Mouse (Mus musculus): Measurements from ENCODE around the gene Dhcr7. TPM values are rescaled to one million over a fixed set of nuclear protein-coding genes. Genes with fewer than 3 reads are reported as not detected.
A peak's percentile ranks its signal among the peaks of the same experiment; 100 is the strongest.

Dhcr7 gene
- polyA plus RNA-seq, 1 experiment from 2014 or later, result 59.2 TPM

DNA sequence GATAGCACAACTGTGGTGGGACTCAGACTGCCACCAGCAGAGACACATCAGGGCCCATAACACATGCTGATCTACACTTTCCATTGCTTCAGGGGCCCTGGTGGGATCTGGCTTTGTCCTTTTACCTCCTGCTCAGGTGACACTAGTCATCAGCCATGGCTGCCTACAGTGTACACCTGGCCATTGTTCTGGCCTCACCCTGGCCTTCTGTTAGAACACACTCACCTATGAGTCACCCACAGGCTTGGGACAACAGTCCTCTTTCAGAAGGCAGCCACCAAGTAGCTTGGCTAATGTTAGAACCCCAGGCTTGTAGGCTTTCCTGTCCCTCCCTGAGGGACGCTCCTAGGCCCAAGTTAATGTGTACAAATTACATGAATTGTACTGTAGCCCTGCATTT lies 22.2 kb upstream of the Dhcr7 start:
- Histone ChIP-seq H3K9me3 (replicated peaks; ENCODE audit: control insufficient read depth, low read length) (no peaks in the 10 kb centered on the region), H3K27me3 (replicated peaks; ENCODE audit: control insufficient read depth, insufficient read depth, low read length) (no peaks in the 10 kb centered on the region), H3K9ac (ENCODE audit: low read length) (no peak overlapping the region), H3K4me1 (ENCODE audit: control insufficient read depth, insufficient read depth, low read length) (no peaks in the 10 kb centered on the region), H3K36me3 (ENCODE audit: control insufficient read depth, insufficient read depth, low read length) (peaks cover 60% of the 10 kb centered on the region), H3K27ac (ENCODE audit: low read depth, low read length) (no peak overlapping the region), H3K4me2 (ENCODE audit: low read length) (no peak overlapping the region), H3K4me3 (ENCODE audit: low read depth, low read length) (no peak overlapping the region)
- ATAC-seq, result no peak
- 88% methylated on average over 1 of the region's 1 CpGs for WGBS
- DNase-seq (ENCODE audit: low spot score), result no peak

DNA sequence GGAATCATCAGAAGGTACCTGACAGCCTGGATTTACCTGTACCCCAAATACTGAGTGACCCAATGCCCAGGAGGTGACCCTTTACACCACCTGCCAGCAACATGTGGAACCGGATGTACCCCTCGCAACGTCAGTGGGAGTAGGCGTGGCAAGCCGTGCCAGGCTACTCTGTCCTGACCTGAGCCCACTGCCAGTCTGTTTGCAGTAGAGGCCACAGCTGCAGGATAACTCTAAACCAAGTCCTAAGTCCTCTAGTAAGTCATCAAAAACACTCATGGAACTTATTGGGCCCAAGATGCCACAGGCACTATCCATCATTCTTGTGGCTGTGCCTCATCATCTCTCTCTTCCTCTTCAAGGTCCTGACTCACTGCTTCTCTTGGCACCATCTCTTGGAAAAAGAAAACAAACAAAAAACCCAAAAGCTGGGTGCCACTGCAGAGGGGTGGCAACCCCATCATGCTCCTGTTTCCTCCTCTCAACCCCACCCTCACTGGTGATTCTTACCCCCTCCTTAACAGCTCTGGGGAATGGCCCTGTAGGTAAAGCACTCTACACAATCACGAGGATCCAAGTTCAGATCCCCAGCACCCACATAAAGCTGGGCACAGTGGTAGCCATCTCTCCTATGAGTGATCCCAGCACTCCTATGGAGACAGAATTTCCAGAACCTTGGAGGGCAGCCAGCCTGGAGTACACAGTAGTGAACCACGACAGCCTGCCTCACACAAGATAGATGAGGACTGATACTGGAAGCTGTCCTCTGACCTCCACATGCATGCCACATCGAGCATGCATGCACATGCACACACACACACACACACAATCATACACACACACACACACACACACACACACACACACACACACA lies 21.5 kb upstream of the Dhcr7 start:
- H3K27me3 ChIP-seq (replicated peaks; ENCODE audit: control insufficient read depth, insufficient read depth, low read length), result no peaks in the 10 kb centered on the region
- H3K4me1 ChIP-seq (ENCODE audit: control insufficient read depth, insufficient read depth, low read length), result no peaks in the 10 kb centered on the region
- no peak overlapping the region for H3K4me2 ChIP-seq (ENCODE audit: low read length)
- no peak for ATAC-seq
- no peak overlapping the region for H3K27ac ChIP-seq (ENCODE audit: low read depth, low read length)
- WGBS, result 91% methylated on average over 8 of the region's 8 CpGs
- DNase-seq (ENCODE audit: low spot score), result no peak
- peaks cover 56% of the 10 kb centered on the region for H3K36me3 ChIP-seq (ENCODE audit: control insufficient read depth, insufficient read depth, low read length)
- no peaks in the 10 kb centered on the region for H3K9me3 ChIP-seq (replicated peaks; ENCODE audit: control insufficient read depth, low read length)
- no peak overlapping the region for H3K4me3 ChIP-seq (ENCODE audit: low read depth, low read length)
- H3K9ac ChIP-seq (ENCODE audit: low read length), result no peak overlapping the region

DNA sequence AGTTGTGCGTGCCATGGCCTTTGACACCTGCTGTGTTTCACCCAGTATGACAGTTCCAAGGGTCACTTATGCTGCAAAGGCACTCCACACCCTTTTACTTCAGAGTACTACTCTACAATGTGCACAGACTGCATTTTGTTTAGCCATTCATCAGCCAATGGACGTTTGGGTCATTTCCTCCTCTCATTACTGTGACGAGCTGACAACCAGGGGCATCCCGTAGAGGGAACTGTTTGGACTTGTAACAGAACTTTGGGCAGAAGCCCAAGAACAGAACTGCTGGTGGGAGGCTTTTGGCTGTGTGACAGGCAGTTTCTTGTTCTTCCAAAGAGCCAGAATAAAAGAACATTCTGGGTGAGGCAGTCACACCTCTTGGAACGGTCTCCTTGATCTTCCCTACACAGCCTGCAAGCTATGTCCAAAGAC lies 17.7 kb upstream of the Dhcr7 start:
- Histone ChIP-seq H3K36me3 (ENCODE audit: control insufficient read depth, insufficient read depth, low read length) (peaks cover 35% of the 10 kb centered on the region; the same call in 1 of the 2 replicates), H3K27me3 (replicated peaks; ENCODE audit: control insufficient read depth, insufficient read depth, low read length) (no peaks in the 10 kb centered on the region), H3K4me1 (ENCODE audit: control insufficient read depth, insufficient read depth, low read length) (no peaks in the 10 kb centered on the region), H3K27ac (ENCODE audit: low read depth, low read length) (no peak overlapping the region), H3K9ac (ENCODE audit: low read length) (no peak overlapping the region), H3K9me3 (replicated peaks; ENCODE audit: control insufficient read depth, low read length) (no peaks in the 10 kb centered on the region), H3K4me2 (ENCODE audit: low read length) (no peak overlapping the region), H3K4me3 (ENCODE audit: low read depth, low read length) (no peak overlapping the region)
- DNase-seq (ENCODE audit: low spot score), result peak; percentile 67
- ATAC-seq, result peak; percentile 75
- WGBS, result 41% methylated on average over 5 of the region's 5 CpGs

DNA sequence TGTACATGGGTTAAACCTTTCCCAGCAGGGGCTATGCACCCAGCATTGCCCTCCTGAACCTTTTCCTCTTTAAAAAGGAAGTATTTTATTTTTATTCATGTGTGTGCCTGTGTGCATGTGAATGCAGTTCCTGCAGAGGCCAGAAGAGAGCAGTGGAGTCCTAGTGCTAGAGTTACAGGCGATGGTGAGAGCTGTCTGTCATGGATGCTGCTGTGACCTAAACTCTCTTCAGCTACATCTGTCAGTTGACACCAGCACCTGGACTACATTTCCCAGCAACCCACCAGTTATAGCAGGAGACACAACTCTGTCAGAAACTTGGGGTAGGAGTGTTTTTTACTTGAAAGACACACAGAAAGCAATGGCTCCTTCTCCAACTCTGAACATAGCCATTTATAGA lies 14.0 kb upstream of the Dhcr7 start:
- Histone ChIP-seq H3K36me3 (ENCODE audit: control insufficient read depth, insufficient read depth, low read length) (peaks cover 32% of the 10 kb centered on the region), H3K27me3 (replicated peaks; ENCODE audit: control insufficient read depth, insufficient read depth, low read length) (no peaks in the 10 kb centered on the region), H3K4me1 (ENCODE audit: control insufficient read depth, insufficient read depth, low read length) (no peaks in the 10 kb centered on the region), H3K9me3 (replicated peaks; ENCODE audit: control insufficient read depth, low read length) (no peaks in the 10 kb centered on the region), H3K9ac (ENCODE audit: low read length) (no peak overlapping the region), H3K4me3 (ENCODE audit: low read depth, low read length) (no peak overlapping the region), H3K27ac (ENCODE audit: low read depth, low read length) (no peak overlapping the region), H3K4me2 (ENCODE audit: low read length) (no peak overlapping the region)
- ATAC-seq (no peak), DNase-seq (ENCODE audit: low spot score) (no peak)
- 58% methylated on average over 1 of the region's 1 CpGs for WGBS

DNA sequence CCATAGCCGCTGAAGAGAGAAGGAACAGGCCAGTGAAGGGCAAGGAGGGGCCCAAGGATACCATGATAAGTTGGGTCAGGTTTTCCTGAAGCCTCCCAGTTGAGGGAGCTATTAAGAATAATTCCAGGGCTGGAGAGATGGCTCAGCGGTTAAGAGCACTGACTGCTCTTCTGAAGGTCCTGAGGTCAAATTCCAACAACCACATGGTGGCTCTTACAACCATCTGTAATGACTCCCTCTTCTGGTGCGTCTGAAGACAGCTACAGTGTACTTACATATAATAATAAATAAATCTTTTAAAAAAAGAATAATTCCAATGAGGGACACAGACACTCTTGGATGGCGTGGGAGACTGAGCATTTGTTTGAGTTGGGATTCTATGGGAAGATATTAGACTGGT lies 3.7 kb upstream of the Dhcr7 start:
- Histone ChIP-seq H3K4me3 (ENCODE audit: low read depth, low read length) (no peak overlapping the region), H3K9ac (ENCODE audit: low read length) (no peak overlapping the region), H3K4me1 (ENCODE audit: control insufficient read depth, insufficient read depth, low read length) (peaks cover 10% of the 10 kb centered on the region), H3K36me3 (ENCODE audit: control insufficient read depth, insufficient read depth, low read length) (peaks cover 24% of the 10 kb centered on the region), H3K27me3 (replicated peaks; ENCODE audit: control insufficient read depth, insufficient read depth, low read length) (no peaks in the 10 kb centered on the region), H3K9me3 (replicated peaks; ENCODE audit: control insufficient read depth, low read length) (no peaks in the 10 kb centered on the region), H3K27ac (ENCODE audit: low read depth, low read length) (no peak overlapping the region), H3K4me2 (ENCODE audit: low read length) (no peak overlapping the region)
- ATAC-seq (no peak), DNase-seq (ENCODE audit: low spot score) (no peak)
- 86% methylated on average over 4 of the region's 4 CpGs for WGBS

DNA sequence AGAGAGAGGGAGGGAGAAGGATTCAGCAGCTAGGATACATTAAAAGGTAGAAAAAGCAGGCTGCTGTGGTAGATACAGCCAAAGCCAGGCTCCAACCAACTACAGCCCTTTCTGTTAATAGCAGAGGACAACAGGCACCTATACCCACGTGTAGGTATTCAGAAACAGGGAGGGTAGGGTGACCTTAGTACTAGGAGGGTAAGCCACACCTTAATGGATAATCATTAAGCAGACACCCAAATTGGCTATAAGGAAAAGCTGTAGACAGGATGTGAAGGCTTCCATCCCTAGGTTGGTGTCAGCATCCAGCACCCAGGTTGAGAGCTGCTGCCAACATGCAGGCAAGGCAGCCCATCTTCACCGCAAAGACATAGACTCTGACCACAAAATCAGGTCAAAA lies 1.7 kb upstream of the Dhcr7 start:
- Histone ChIP-seq H3K27ac (ENCODE audit: low read depth, low read length) (no peak overlapping the region), H3K9me3 (replicated peaks; ENCODE audit: control insufficient read depth, low read length) (no peaks in the 10 kb centered on the region), H3K36me3 (ENCODE audit: control insufficient read depth, insufficient read depth, low read length) (peaks cover 10% of the 10 kb centered on the region; the same call in 1 of the 2 replicates), H3K27me3 (replicated peaks; ENCODE audit: control insufficient read depth, insufficient read depth, low read length) (no peaks in the 10 kb centered on the region), H3K4me1 (ENCODE audit: control insufficient read depth, insufficient read depth, low read length) (peaks cover 10% of the 10 kb centered on the region), H3K4me2 (ENCODE audit: low read length) (no peak overlapping the region), H3K9ac (ENCODE audit: low read length) (no peak overlapping the region), H3K4me3 (ENCODE audit: low read depth, low read length) (no peak overlapping the region)
- DNase-seq (ENCODE audit: low spot score), result no peak
- ATAC-seq, result no peak
- WGBS, result 85% methylated on average over 2 of the region's 2 CpGs

DNA sequence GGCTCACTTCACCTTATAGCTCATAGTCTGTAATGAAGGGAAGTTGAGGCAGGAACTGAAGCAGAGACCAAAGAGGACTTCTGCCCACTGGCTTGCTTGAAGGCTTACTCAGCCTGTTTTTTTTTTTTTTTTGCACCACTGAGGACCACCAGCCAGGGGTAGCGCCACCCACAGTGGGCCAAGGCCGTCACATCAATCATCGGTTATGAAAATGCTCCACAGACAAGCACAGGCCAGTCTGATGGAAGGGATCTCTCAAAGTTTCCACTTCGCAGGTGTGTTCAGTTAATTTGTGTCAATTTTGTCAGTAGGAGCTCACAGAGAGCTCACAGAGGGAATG lies 291 bp downstream of the Dhcr7 start:
- 84% methylated on average over 4 of the region's 4 CpGs for WGBS
- DNase-seq (ENCODE audit: low spot score) (no peak), ATAC-seq (no peak; the same call in 1 of the 2 replicates)
- Histone ChIP-seq H3K4me3 (ENCODE audit: low read depth, low read length) (peak overlapping the region; percentile 53), H3K36me3 (ENCODE audit: control insufficient read depth, insufficient read depth, low read length) (peaks cover 4% of the 10 kb centered on the region; the same call in 1 of the 2 replicates), H3K27me3 (replicated peaks; ENCODE audit: control insufficient read depth, insufficient read depth, low read length) (no peaks in the 10 kb centered on the region), H3K9me3 (replicated peaks; ENCODE audit: control insufficient read depth, low read length) (no peaks in the 10 kb centered on the region), H3K4me1 (ENCODE audit: control insufficient read depth, insufficient read depth, low read length) (peaks cover 10% of the 10 kb centered on the region), H3K9ac (ENCODE audit: low read length) (peak overlapping the region; percentile 61), H3K27ac (ENCODE audit: low read depth, low read length) (peak overlapping the region; percentile 72; the same call in 1 of the 2 replicates), H3K4me2 (ENCODE audit: low read length) (peak overlapping the region; percentile 64)

DNA sequence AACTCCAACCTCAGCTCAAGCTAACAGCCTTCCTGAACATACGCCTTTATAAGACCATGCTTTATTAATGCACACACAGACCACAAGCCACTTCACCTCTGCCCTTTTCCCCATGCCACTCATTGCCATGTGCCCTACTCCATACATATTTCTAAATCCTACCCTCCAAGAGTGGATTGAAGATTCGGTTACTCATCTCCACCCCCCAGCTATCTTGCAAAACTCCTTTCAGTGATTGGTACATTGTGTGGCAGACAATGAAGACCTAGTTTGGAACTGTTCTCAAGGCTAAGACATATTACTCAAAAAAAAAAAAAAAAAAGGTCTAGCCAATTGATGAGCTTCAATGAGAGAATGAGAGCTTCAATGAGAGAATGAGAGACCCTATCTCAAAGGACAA lies 4.0 kb downstream of the Dhcr7 start:
- H3K9me3 ChIP-seq (replicated peaks; ENCODE audit: control insufficient read depth, low read length), result no peaks in the 10 kb centered on the region
- H3K4me2 ChIP-seq (ENCODE audit: low read length), result no peak overlapping the region
- 93% methylated on average over 2 of the region's 2 CpGs for WGBS
- ATAC-seq (no peak), DNase-seq (ENCODE audit: low spot score) (no peak)
- H3K27ac ChIP-seq (ENCODE audit: low read depth, low read length), result no peak overlapping the region
- H3K9ac ChIP-seq (ENCODE audit: low read length), result no peak overlapping the region
- H3K4me1 ChIP-seq (ENCODE audit: control insufficient read depth, insufficient read depth, low read length), result peaks cover 16% of the 10 kb centered on the region
- no peaks in the 10 kb centered on the region for H3K36me3 ChIP-seq (ENCODE audit: control insufficient read depth, insufficient read depth, low read length)
- no peak overlapping the region for H3K4me3 ChIP-seq (ENCODE audit: low read depth, low read length)
- H3K27me3 ChIP-seq (replicated peaks; ENCODE audit: control insufficient read depth, insufficient read depth, low read length), result no peaks in the 10 kb centered on the region

All from forebrain, embryonic 14.5 days (tissue).